Mouse (Mus musculus) gastrocnemius, postnatal 14 days (tissue): ENCODE results near the gene Sh3tc1. TPM values are rescaled to one million over a fixed set of nuclear protein-coding genes. Genes with fewer than 3 reads are reported as not detected.
A peak's percentile ranks its signal among the peaks of the same experiment; 100 is the strongest.

Experiments
- DNase-seq: peaks from one replicate; pipeline ENCODE4 v3.0.0; 2021; ENCODE audit warnings: mixed read lengths
- intact Hi-C: fragments of 180-260 bp; cut with DNase I; formaldehyde crosslinking; loops from one replicate; pipeline ENCODE4 v1.15.1; 2025; ENCODE audit warnings: low total_unique reads
- total RNA-seq, 2 experiments: library from RNA; stranded (reverse); gene quantifications; 2 replicates each; pipeline ENCODE4 v1.2.3; 2021

The Sh3tc1 gene
- total RNA-seq, 2 experiments from 2014 or later, result 3.9 to 4.4 TPM

DNA sequence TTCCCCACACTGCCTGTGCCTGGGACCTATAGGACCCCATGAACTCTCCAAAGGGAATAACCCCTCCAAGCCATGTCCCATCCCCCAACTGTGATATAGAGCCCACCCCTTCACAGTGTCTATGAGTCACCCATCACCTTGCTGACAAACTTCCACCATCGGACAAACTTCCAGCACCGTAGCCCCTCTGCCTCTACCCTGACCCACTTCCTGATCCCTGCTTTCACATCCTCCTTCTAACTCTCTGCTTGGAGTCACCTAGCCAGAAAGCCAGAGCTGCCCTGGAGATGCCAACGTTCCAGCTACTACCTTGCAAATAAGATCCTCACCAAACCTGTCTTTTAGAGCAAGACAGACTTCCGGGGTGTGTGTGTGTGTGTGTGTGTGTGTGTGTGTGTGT lies 46.1 kb downstream of the Sh3tc1 start:
- intact Hi-C loops, result no loop called here
- no peak for DNase-seq

DNA sequence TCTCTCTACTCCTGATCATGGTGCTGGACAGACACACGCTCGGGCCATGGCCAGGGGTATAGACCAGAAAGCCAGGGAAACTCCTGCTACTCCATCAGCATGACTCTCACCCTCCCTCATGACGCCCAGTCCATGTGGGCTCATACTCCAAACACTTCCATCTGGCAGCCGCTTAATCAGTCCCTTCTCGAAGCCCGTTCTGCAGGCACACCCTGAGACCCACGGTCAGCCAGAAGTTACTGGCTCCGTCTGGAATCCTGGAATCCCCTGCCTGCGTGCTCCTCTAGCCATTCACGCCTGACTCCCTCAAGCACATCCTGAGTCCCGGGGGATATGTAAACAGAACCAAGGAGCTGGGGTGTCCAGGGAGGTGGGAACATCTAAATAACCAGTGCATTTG lies 48.5 kb downstream of the Sh3tc1 start:
- no peak for DNase-seq
- intact Hi-C loops, result no loop called here

DNA sequence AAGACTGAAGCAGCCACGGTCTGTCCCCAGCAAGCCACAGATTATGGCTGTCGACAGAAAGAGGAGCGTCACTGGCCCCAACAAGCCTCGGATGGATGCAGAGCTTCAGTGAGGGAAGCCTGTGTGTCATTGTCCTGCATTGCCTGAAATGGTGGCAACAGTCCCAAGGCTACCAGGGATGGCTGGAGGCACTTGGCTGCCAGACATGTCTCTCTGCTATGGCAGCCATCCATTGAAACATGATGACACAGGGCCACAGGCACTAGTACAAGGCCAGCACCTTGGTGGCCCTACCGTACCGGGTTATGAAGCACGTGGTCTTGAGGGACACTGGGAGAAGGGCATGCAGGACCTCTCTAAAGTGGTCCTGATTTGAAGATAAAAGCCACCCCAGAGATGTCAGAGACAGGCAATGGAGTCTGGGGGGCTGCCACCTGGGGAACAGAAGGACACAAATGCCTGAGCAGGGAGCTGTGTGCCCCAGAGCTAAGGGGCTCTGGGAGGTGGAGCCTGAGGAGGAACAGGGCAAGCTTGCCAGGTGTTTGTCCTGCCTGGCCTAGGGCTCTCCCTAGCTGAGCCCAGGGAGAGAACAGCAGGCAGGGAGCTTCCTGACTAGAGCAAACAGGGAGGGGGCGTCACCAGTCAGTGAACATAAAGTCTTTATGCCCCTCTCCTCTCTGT lies 49.2 kb downstream of the Sh3tc1 start:
- DNase-seq, result peak; percentile 58
- intact Hi-C loops, result no loop called here

DNA sequence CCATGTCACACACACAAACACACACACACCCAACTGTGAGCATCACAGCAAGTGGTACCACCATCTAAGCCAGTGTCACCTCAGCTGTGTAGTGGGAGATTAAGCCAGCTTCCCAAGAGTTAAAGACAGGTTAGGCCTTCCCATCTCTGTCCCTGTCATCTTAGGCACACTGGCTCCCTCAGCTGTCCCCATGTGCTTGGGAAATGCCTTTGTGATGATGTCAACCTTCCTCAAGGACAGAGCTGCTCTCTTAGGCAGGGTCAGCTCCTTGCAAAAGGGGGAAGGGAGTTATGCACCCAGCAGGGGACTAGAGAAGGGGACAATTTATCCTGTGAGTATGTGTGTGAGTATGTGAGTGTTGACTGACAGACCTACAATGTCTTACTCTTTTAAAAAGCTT lies 50.4 kb downstream of the Sh3tc1 start:
- intact Hi-C loops, result no loop called here
- DNase-seq, result no peak

DNA sequence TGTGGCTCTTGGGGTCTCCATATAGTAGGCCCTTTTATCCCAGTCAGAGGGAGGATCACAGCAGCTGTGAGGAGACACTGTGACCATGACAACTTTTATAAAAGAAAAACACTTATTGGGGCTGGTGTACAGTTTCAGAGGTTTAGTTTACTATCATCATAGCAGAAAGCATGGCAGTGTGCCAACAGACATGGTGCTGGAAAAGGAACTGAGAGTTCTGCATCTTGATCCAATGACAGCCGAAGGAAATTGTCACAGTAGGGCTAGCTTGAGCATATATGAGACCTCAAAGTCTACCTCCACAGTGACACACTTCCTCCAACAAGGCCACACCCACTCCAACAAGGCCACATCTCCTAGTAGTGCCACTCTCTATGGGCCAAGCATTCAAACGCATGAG lies 50.9 kb downstream of the Sh3tc1 start:
- intact Hi-C loops, result no loop called here
- no peak for DNase-seq

DNA sequence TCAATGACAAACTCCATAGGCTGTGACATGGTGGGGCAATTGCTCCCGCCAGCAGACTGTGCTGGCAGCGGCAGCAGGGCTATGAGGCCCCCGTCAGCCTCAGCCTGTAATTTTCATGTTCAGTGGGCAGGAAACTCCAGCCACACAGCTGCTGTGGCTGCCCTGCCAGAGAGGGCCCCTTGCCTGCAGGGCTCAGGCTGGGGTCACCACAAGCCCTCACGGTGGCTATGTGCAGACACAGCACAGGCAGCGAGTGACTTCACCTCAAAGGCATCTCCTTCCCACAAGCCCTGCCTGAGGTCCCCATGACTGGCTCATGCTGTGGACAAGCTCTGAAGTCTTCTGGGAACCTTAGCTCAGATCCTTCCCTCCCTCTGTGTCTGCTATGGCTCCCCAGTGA lies 52.7 kb downstream of the Sh3tc1 start:
- no peak for DNase-seq
- intact Hi-C loops, result no loop called here

DNA sequence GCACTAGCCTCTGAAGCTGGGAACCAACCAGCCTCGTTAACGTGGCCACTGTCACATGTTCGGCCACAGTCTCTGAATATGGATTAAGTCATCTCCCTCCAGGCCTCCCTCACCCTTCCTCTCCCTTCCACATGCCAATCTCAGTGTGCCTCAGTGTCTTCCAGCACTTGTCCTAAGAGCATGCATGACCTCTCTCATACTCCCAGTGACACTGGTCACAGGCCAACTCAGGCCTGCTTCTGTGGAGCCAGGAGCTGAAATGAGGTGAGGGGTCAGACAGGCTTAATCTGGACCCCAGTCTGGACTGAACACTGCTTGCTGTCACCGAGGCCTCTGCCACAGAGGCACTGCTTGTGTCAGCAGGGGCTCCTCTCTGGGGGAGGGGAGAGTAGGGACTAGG lies 53.5 kb downstream of the Sh3tc1 start:
- no peak for DNase-seq
- intact Hi-C loops, result no loop called here

DNA sequence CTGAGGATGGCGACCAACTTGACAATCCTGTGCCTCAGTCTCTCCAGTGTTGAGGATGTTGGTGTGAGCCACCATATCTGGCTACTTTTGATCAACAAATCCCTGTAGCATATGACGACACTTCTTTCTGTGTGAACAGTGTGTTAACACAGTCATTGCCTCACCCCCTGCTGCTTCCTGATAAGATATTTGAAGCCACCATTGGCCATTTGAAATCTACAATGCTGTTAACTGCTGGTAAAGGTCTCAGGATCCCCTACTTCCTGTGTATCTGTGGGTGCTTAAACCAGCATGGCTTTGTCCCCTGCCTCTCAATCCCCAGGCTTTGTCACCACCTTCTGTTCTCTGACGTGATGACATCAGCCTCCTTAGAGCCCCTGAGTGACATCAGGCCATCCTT lies 54.7 kb downstream of the Sh3tc1 start:
- intact Hi-C loops, result no loop called here
- no peak for DNase-seq

DNA sequence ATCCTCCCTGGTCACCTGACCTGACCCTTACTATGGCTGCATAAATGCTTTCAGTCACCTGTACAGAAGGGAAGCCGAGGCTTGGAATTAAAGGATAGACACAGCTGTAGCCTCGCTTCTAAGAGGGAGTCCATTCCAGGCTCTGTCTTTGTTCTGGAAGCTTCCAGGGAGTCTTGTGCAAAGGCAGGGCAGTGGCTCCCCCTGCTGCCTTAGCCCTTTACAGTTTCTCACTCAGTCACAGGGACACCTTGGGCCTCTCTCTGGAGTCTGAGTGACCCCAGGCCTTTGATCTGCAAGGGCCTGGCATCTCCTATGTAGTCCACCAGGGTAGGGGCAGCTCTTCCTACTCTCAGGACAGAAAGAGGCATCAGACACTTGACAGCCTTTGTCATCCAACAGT lies 58.8 kb downstream of the Sh3tc1 start:
- intact Hi-C loops, result loop anchor here (2.0 kb wide), 1 partner anchor 86 kb away; no protein-coding TSS in a partner anchor
- peak; percentile 64 for DNase-seq

DNA sequence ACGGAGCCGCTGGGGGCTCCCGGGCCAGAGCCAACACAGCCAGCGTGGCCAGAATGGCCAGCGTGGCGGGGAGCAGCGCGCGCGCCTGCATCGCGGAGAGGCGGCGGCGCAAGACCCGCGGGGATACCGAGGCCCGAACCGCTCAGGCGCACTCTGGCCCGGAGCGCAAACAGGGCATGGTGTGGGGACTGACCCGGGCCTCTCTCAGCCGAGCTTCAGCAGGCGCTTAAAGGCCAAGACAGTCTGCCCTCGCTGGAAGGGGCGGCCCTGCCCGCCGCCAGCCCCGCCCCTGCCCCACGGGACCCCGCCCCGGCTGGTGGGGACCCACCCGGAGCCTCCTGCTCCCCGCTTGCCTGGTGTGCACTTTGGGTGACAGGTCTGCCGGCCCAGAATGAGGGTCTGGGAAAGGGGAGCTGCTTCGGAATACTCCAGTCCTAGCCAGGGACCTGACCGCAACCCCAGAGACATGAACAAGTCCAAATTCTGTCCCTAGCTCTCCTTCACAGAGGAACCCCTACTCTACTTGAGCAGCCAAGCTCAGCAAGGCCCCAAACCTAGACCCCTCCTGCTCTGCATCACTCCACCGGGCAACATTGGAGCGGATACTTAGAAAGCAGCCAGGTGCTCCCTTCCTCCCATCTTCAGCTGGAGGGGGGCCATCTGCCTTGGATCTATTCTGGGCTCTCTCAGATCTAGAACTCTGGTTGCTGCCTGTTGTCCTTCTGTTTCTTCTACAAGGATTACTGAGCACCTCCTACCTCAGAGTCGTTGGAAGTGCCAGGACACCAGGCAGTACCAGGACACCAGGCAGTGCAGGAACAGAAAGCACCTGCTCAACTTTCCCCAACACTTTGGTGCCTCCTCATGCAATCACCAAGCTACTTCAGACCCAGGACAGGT lies 60.3 kb downstream of the Sh3tc1 start, which contains the start of gene Htra3:
Gene Htra3, minus strand, starts transcription at position 527 of the 900 bp plus-strand sequence.
- intact Hi-C loops, result loop anchor here (2.0 kb wide), 1 partner anchor 85 kb away; no protein-coding TSS in a partner anchor
- peak; percentile 78 for DNase-seq

DNA sequence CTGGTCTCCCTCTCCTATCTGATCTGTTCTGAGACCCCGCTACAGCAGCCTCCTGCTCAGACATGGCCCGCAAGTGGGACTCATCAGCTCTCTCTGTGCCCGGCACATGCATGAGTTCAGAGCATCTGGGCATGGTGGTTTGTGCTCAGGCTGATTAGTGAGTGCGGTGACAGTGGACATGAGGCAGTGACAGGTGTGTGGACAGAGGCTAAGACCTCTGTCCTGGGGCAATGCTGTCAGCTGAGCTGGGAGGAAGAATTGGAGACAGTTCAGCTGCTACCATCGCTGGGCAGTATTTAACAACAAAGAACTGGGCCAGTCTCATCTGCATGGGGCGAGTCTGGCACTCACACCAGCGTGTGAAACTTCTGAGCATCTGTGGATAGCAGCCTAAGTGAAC lies 62.8 kb downstream of the Sh3tc1 start:
- intact Hi-C loops, result no loop called here
- DNase-seq, result no peak

DNA sequence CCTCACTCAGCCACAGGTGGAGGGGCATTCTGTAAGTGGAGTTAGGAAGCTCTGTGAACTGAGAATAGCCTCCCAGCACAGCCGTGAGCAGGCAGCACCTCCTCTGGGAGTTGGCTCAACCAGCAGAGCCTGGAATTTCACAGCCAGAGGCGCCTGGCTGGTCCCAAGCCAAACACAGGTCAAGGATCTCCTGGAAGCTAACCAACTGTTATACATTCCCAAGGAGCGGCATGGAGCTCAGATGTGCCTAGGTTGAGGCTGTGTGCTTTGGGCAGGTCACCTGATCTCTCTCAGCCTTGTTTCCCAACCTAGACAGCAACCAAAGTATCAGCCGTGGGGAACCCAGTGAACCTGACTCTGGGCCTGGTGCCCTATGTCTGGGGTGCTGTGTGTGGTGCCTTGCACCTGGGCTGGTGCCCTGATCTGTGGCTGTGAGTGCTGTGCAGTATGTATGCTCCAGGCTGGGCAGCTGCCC lies 65.7 kb downstream of the Sh3tc1 start:
- intact Hi-C loops, result no loop called here
- peak; percentile 68 for DNase-seq

DNA sequence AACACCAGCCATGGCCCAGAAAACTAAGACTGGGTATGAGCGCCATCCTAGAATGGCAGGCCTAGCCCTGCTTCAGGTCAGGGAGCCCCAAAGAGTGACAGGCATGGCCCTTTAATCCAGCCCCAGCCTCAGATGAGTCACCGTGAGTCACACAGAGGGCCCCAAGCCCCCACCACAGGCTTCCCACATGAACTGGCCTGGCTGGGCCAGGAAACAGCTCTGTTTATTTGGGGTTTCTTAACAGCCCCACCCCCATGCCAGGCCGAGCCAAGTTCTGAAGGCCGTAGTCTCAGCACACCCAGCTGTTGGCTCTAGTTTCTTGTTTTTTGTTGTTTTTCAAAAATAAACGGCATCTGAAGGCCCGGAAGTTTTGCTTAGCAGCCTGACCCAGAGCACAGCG lies 66.7 kb downstream of the Sh3tc1 start:
- intact Hi-C loops, result no loop called here

DNA sequence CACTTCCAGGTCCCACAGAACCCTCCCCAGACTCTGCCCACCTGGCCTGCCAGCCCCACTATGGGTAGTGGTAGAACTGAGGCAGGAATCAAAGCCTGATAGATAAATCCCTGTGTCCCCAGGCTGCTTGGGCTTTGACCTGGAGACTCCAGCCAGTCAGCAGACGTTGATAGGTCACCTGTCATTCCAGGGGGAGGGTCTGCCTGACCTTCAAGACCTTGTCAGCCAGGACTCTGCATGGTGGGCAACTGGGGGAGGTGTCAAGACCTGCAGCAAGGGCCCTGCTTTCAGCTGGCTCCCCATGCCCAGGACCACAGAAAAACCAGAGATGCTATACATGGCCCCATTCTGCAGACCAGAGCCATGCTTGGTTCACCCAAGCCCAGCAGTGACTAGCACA lies 67.2 kb downstream of the Sh3tc1 start:
- no peak for DNase-seq
- intact Hi-C loops, result no loop called here

More for the DNA sequence above, 66.7 kb downstream of the Sh3tc1 start:
- peak; percentile 89 for DNase-seq

DNA sequence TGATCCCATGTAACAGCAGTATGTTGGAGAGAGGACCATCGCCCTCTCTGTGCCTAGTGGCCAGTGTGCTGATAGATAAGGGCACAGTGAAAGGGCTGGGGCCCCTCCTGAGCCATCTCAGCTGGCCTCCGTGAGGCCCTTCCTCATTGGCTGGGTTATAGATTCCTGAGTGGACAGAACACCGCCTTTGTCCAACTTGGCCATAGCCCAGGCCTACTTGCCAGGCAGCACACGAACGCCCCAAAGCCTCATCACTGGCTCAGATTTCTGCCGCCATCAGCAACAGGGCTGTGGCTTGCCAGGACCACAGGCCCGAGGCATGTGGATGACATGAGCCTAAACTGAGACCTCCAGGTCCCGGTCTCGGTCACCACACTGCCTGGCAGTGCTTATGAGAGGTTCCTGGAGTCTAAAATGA lies 68.3 kb downstream of the Sh3tc1 start:
- intact Hi-C loops, result no loop called here
- peak; percentile 89 for DNase-seq

DNA sequence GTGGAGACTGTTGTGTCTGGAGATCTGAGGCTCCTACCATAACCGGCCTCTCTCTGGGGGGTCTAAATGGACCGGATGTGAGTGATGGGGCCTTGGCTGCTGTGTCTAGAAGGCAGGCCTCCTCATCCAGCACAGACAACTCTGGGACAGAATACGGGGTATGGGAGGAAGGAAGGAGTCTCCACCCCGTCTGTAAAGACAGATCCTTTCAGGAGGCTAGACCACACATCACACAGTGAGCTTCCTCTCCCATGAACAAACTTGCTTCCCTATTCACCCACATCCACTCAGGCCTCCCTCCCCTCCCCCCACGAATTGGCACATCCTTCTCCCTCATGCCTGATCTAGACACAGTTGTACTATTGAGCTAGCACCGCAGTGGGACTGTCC lies 69.4 kb downstream of the Sh3tc1 start:
- DNase-seq, result no peak
- intact Hi-C loops, result no loop called here

DNA sequence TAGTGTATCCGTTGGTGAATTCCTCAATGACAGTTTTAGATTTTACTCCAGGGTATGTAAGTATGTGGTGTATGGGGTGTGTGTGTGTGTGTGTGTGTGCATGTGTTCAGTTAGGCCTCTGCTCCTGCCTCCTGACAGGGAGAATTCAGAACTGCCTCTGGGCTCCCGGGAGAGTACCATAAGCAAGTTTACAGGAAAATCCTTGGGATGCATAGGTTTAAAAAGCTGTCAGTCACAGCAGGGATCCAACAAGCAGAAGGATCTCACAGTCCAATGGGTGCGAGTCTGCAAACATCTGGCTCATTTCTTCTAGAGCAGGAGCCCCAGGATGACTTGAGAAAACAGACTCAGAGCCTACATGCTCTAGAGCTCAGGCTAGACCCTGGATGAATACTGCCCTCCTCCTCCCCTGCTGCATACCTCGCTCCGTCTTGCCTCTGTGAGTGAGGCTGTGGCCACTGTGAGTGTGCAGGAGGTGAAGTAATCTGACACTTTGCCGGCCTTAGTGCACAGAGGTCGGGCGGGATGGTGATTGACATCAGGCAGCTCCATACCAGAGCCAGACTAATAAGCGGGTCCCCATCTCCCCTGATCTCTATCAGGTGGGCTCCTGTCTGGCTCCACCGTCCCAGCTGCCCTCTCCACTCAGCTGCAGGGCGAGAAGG lies 69.9 kb downstream of the Sh3tc1 start:
- no peak for DNase-seq
- intact Hi-C loops, result no loop called here

DNA sequence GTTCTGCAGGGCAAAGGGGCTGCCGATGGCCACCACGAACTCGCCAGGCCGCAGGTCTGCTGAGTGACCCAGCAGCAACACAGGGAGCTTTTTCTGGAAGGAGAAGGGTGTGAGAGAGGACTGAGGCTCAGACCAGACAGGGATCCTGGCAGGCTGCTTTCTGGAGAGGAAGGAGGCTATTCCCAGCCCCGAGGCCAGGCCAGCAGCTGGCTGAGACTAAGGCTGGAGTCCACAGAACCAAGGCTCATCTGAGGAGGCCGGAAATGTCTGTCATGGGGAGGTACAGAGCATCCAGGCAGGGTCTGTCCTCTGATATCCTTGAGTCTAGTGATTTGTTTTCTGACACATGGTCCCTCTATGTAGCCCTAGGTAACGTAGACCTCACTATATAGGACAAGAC lies 73.6 kb downstream of the Sh3tc1 start:
- DNase-seq, result peak; percentile 38
- intact Hi-C loops, result no loop called here

DNA sequence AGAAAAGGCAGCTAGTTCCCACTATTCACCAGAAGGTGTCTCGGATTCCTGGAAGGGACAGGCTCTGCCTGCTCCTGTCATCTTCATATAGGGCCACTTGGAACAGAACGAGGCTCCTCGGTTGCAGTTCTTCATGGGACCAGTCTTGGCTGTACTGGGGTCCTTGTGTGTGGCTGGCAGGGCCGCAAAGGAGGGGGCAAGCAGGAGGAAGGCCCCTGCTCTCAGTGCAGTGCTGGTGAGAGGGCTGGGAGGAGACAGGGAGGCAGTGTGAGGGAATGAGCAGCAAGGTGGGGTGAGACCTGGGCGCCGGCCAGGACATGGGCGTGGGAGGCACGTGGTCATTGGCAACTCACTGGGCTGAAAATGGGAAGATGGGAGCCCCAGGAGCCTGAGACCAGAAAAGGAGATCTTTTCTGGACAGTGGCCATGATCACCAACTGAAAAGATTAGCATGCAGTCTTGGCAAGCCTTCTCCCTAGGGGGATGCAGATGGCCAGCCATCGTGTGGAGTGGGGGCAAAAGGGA lies 77.7 kb downstream of the Sh3tc1 start:
- no peak for DNase-seq
- intact Hi-C loops, result no loop called here

DNA sequence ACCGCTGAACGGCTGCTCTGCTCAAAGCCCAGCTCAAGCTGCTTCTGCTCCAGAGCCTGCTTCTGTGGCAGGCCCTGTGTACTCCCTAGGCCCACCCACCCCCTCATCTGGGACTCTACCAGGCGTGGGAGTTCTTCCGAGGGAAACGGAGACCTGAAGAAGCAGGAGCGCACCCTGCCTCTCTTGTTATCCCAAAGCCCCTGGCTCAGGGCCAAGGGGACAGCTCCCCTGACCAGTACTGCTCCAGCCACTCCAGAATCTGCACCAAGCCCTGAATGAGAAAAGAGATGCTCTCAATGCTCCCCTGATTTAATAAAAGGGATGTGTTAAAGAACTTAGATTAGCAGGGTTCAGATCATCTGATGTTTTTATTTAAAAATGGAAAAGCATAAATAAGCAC lies 78.6 kb downstream of the Sh3tc1 start:
- intact Hi-C loops, result no loop called here

More for the DNA sequence above, 78.6 kb downstream of the Sh3tc1 start:
- no peak for DNase-seq
